Comparison of ENCODE assay signal across 7 mouse cellular contexts in the genomic region with DNA sequence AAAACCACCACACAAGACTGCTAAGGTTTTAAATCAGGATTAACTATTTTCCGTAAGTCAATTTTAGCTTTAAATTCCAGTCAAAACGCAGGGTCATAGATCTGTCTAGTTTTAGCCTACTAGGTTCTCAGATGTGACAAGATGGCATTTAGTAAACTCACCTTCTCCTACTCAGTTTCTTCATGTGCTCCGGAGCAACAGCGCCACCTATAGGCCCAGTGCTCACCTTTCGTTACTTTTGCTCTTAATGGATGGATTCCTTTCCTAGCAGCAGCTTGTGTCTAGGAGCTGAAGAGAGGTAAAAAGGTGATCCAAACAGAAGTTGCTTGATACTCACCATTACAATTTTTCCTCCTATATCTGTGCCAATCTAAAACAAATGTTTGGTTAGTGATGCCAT. TPM values are rescaled to one million over a fixed set of nuclear protein-coding genes. Genes with fewer than 3 reads are reported as not detected.
DNase-seq lines count a peak whose midpoint lies in the region; TF ChIP-seq lines count a peak whose summit lies in the region.

No protein-coding gene starts in this region.

- H3K79me2 ChIP-seq in MEL (ENCODE audit: control insufficient read depth, insufficient read depth, low read length, poor library complexity), result no peaks in the 10 kb centered on the region

- H3K27me3 ChIP-seq in MEL (ENCODE audit: control insufficient read depth in 1 of 2, insufficient read depth in 2 of 2, low read length in 2 of 2), result no peaks in the 10 kb centered on the region
- no peaks in the 10 kb centered on the region for H3K27me3 ChIP-seq in embryonic facial prominence, embryonic 10.5 days (replicated peaks; ENCODE audit: low read depth, poor library complexity, severe bottlenecking)

- H3K4me3 ChIP-seq in MEL (ENCODE audit: control insufficient read depth in 1 of 2, insufficient read depth in 1 of 2, low read depth in 2 of 2, low read length in 2 of 2), result peak overlapping the region; percentile 12 to 30; a peak in 2 of 4 replicates
- H3K4me3 ChIP-seq in embryonic facial prominence, embryonic 10.5 days, result no peak overlapping the region

- no peaks in the 10 kb centered on the region for H3K9me3 ChIP-seq in MEL (replicated peaks; ENCODE audit: insufficient read depth, low read length)
- no peaks in the 10 kb centered on the region for H3K9me3 ChIP-seq in embryonic facial prominence, embryonic 10.5 days

- intact Hi-C loops in heart, postnatal 25 days (cut with DNase I), result loop anchor here (1.0 kb wide), 1 partner anchor 56 kb away; no protein-coding TSS in a partner anchor

- no peak overlapping the region for H3K27ac ChIP-seq in MEL (ENCODE audit: control insufficient read depth, low read depth, low read length)
- H3K27ac ChIP-seq in embryonic facial prominence, embryonic 10.5 days (replicated peaks), result no peak overlapping the region

- H3K4me1 ChIP-seq in MEL (ENCODE audit: control insufficient read depth in 1 of 2, insufficient read depth in 2 of 2, low read length in 2 of 2), result peaks cover 0 to 4% of the 10 kb centered on the region in 2 experiments; a peak in 3 of 4 replicates
- no peaks in the 10 kb centered on the region for H3K4me1 ChIP-seq in embryonic facial prominence, embryonic 10.5 days

- TF ChIP-seq CTCF in MEL (IDR thresholded peaks at IDR 0.05 in 2 of 3, conservative IDR thresholded peaks at IDR 0.05 in 1 of 3; ENCODE audit: control insufficient read depth in 1 of 3, insufficient read depth in 1 of 3, low read depth in 2 of 3, low read length in 3 of 3, poor library complexity in 1 of 3, severe bottlenecking in 1 of 3), result peak; percentile 85 to 95 (median 95)

- no peak for TF ChIP-seq POLR2A in MEL (IDR thresholded peaks at IDR 0.05; ENCODE audit: control insufficient read depth in 1 of 2, insufficient read depth in 1 of 2, low read depth in 1 of 2, low read length in 2 of 2, poor library complexity in 1 of 2)

- H3K36me3 ChIP-seq in MEL (ENCODE audit: control insufficient read depth in 1 of 2, insufficient read depth in 2 of 2, low read length in 2 of 2), result peaks cover 0 to 4% of the 10 kb centered on the region in 2 experiments; a peak in 1 of 4 replicates
- H3K36me3 ChIP-seq in embryonic facial prominence, embryonic 10.5 days (replicated peaks), result no peaks in the 10 kb centered on the region

- H3K9ac ChIP-seq in MEL (ENCODE audit: control insufficient read depth, low read depth, low read length, poor library complexity, severe bottlenecking), result peak overlapping the region; percentile 44

- peak; percentile 93 for DNase-seq in MEL (ENCODE audit: low read depth, low spot score)
- DNase-seq in adrenal gland, postnatal 14 days, result peak; percentile 81
- peak; percentile 74 for DNase-seq in embryonic facial prominence, embryonic 10.5 days (ENCODE audit: low spot score)
- peak; percentile 7 for DNase-seq in heart, postnatal 25 days (ENCODE audit: low spot score)
- peak; percentile 68 to 91 for DNase-seq in layer of hippocampus, postnatal 25 days (ENCODE audit: extremely low spot score in 1 of 2, low spot score in 1 of 2)
- DNase-seq in lung, postnatal 4 days, result peak; percentile 64 to 78
- DNase-seq in spleen, adult 12 weeks (ENCODE audit: low spot score), result peak; percentile 74

- no peak; a peak in 1 of 4 replicates for TF ChIP-seq EP300 in MEL (IDR thresholded peaks at IDR 0.05; ENCODE audit: low read depth in 1 of 2, low read length in 2 of 2)

- 14% methylated on average over 5 of the region's 5 CpGs for WGBS in embryonic facial prominence, embryonic 10.5 days

- peak; percentile 96 for TF ChIP-seq RAD21 in MEL (IDR thresholded peaks at IDR 0.05; ENCODE audit: low read depth, low read length)

TF ChIP-seq in MEL, 35 proteins besides CTCF, POLR2A, EP300 and RAD21:
- 0 out of 2 replicates have a peak, but pooled peaks have one; percentile 28 for TF ChIP-seq HCFC1 (IDR thresholded peaks at IDR 0.05; ENCODE audit: low read depth, low read length)
- peak; percentile 60 for TF ChIP-seq SIN3A (IDR thresholded peaks at IDR 0.05; ENCODE audit: low read length)
- TF ChIP-seq POLR2AphosphoS2 (IDR thresholded peaks at IDR 0.05; ENCODE audit: low read length), result no peak
- TF ChIP-seq JUND (IDR thresholded peaks at IDR 0.05; ENCODE audit: low read depth, low read length), result 0 out of 2 replicates have a peak, but pooled peaks have one; percentile 17
- TF ChIP-seq SMC3 (IDR thresholded peaks at IDR 0.05; ENCODE audit: low read depth, low read length), result peak; percentile 82
- peak; percentile 92 for TF ChIP-seq ZC3H11A (IDR thresholded peaks at IDR 0.05; ENCODE audit: low read depth, low read length)
- 0 out of 2 replicates have a peak, but pooled peaks have one; percentile 24 for TF ChIP-seq MAZ (IDR thresholded peaks at IDR 0.05; ENCODE audit: low read depth, low read length)
- 0 out of 2 replicates have a peak, but pooled peaks have one; percentile 20 for TF ChIP-seq ZNF384 (IDR thresholded peaks at IDR 0.05; ENCODE audit: low read depth, low read length)
- peak; percentile 77 for TF ChIP-seq MYC (IDR thresholded peaks at IDR 0.05; ENCODE audit: low read depth, low read length)
- peak; percentile 60 for TF ChIP-seq MXI1 (IDR thresholded peaks at IDR 0.05; ENCODE audit: low read depth, low read length)
- no peak for TF ChIP-seq ZKSCAN1 (IDR thresholded peaks at IDR 0.05; ENCODE audit: low read depth, low read length)

RNA-seq across cellular contexts. Expression of gene Herc2, which starts 7.6 kb away (rescaled TPM):
- total RNA-seq in MEL (2012; rRNA removed), result 20.7 and 24.0 TPM in 2 replicates
- polyA plus RNA-seq in MEL (2012; ENCODE audit: insufficient read depth in 1 of 2, insufficient read length in 2 of 2, low read depth in 1 of 2, low replicate concordance in 2 of 2, missing spikeins in 1 of 2), result 100 to 1,000 TPM in 1 of 2 experiments, 10 to 100 TPM in 1; 32.0 to 389 TPM
- total RNA-seq in adrenal gland, postnatal 14 days (2021), result 55.7 and 60.6 TPM in 2 replicates
- polyA plus RNA-seq in embryonic facial prominence, embryonic 10.5 days (2016; fragmentation: Nextera tagmentation; extraction: Ambion mirVana), result 21.0 and 22.1 TPM in 2 replicates
- total RNA-seq in heart, postnatal 25 days (2021), result 10 to 100 TPM; 38.7 to 41.4 TPM
- total RNA-seq in layer of hippocampus, postnatal 25 days (2021), result 100 to 1,000 TPM; 124 to 151 TPM

RNA-seq across cellular contexts. Expression of gene Nipa1, which starts 22.6 kb away (rescaled TPM):
- total RNA-seq in MEL (2012; rRNA removed), result 10.4 and 14.8 TPM in 2 replicates
- polyA plus RNA-seq in MEL (2012; ENCODE audit: insufficient read depth in 1 of 2, insufficient read length in 2 of 2, low read depth in 1 of 2, low replicate concordance in 2 of 2, missing spikeins in 1 of 2), result 10 to 100 TPM in 1 of 2 experiments, not detected in 1; 13.0 TPM
- 5.8 TPM in 2 replicates for total RNA-seq in adrenal gland, postnatal 14 days (2021)
- polyA plus RNA-seq in embryonic facial prominence, embryonic 10.5 days (2016; fragmentation: Nextera tagmentation; extraction: Ambion mirVana), result 7.4 and 7.5 TPM in 2 replicates
- total RNA-seq in heart, postnatal 25 days (2021), result 1 to 10 TPM; 5.1 to 5.7 TPM
- 10 to 100 TPM; 59.8 to 63.3 TPM for total RNA-seq in layer of hippocampus, postnatal 25 days (2021)

Comparison
In these comparisons a context has a peak if more than half of its experiments do, and no peak if none do; other contexts are left out.
1. DNase-seq: peak in every context shown above with its lines; median percentile 93 in MEL; 81 in adrenal gland, postnatal 14 days; 80 in layer of hippocampus, postnatal 25 days; 74 in embryonic facial prominence, embryonic 10.5 days; 74 in spleen, adult 12 weeks; 71 in lung, postnatal 4 days; 7 in heart, postnatal 25 days.